Mouse (Mus musculus) heart, postnatal 0 days (tissue): ENCODE data around the gene Baiap2l2. TPM values are rescaled to one million over a fixed set of nuclear protein-coding genes. Genes with fewer than 3 reads are reported as not detected.

Source experiments
- ATAC-seq: fragments of 200-750 bp; cut with Nextera tagmentation; 2 replicates; pipeline ENCODE4 v1.8.0; 2017; ENCODE audit warnings: low read depth, moderate number of reproducible peaks, moderate library complexity; ENCODE audit not compliant: insufficient read depth
- DNase-seq: peaks from one replicate; pipeline ENCODE4 v3.0.0-alpha.2; 2016; ENCODE audit warnings: low spot score
- H3K27ac ChIP-seq: fragments of 300-500 bp; sonication (generic); 2 replicates; pipeline ENCODE4 v1.5.1; 2014; ENCODE audit warnings: low read depth, mild to moderate bottlenecking
- H3K27me3 ChIP-seq: fragments of 300-500 bp; sonication (generic); 2 replicates; pipeline ENCODE4 v1.6.1; 2014; ENCODE audit warnings: low read length, mixed read lengths; ENCODE audit not compliant: control insufficient read depth, insufficient read depth
- H3K36me3 ChIP-seq: fragments of 300-500 bp; sonication (generic); replicated peaks from 2 replicates; pipeline ENCODE4 v1.6.1; 2014; ENCODE audit warnings: low read length, mixed read lengths; ENCODE audit not compliant: control insufficient read depth, insufficient read depth
- H3K4me1 ChIP-seq: fragments of 300-500 bp; sonication (generic); 2 replicates; pipeline ENCODE4 v1.6.1; 2014; ENCODE audit warnings: antibody characterized with exemption; ENCODE audit not compliant: control insufficient read depth, insufficient read depth
- H3K4me2 ChIP-seq: fragments of 300-500 bp; sonication (generic); 2 replicates; pipeline ENCODE4 v1.6.1; 2014; ENCODE audit warnings: low read depth, mild to moderate bottlenecking, low read length, moderate library complexity
- H3K4me3 ChIP-seq: fragments of 300-500 bp; sonication (generic); 2 replicates; pipeline ENCODE4 v1.5.1; 2014; ENCODE audit warnings: low read depth, low read length
- H3K9ac ChIP-seq: fragments of 300-500 bp; sonication (generic); replicated peaks from 2 replicates; pipeline ENCODE4 v1.6.1; 2014; ENCODE audit warnings: low read depth, low read length, mixed read lengths
- H3K9me3 ChIP-seq: fragments of 300-500 bp; sonication (generic); replicated peaks from 2 replicates; pipeline ENCODE4 v1.6.1; 2016; ENCODE audit warnings: low read length; ENCODE audit not compliant: control insufficient read depth
- CTCF ChIP-seq: IDR thresholded peaks from 2 replicates; pipeline ENCODE4 v1.5.1; 2016; ENCODE audit warnings: antibody characterized with exemption, control low read depth, low read depth
- EP300 ChIP-seq: IDR thresholded peaks from 2 replicates; pipeline ENCODE4 v1.6.1; 2016; ENCODE audit warnings: antibody characterized with exemption, low read depth
- WGBS: fragments of 180-500 bp; shearing (Covaris S2); extraction: QIAGEN DNeasy Blood & Tissue Kit; methylation state at CpG from one replicate; pipeline ENCODE4 v1.1.7; 2014; 5-methylcytosine and 5-hydroxymethylcytosine counted together
- polyA plus RNA-seq: library from polyadenylated mRNA; unstranded; fragments of >200 nt; fragmentation: Nextera tagmentation; extraction: Ambion mirVana; gene quantifications from 2 replicates; pipeline ENCODE4 v1.2.1, GENCODE M21; 2015
- total RNA-seq: library from RNA; depleted of rRNA; stranded (reverse); fragments of >200 nt; gene quantifications from 2 replicates; pipeline ENCODE4 v1.2.3, GENCODE M21; 2014; ENCODE audit warnings: low replicate concordance

Gene Baiap2l2
- total and polyA plus RNA-seq, 2 experiments from 2014 or later: 0.27 to 2.2 TPM

- ATAC-seq (no peak), DNase-seq (no peak)
- no peak overlapping the region for H3K4me3 ChIP-seq
- H3K27ac ChIP-seq: no peak overlapping the region
- no peaks in the 10 kb centered on the region for H3K36me3 ChIP-seq
- H3K9ac ChIP-seq: no peak overlapping the region
- H3K4me1 ChIP-seq: no peaks in the 10 kb centered on the region
- H3K27me3 ChIP-seq: no peaks in the 10 kb centered on the region
- WGBS: 86% methylated on average over 6 of the region's 6 CpGs
- no peak overlapping the region for H3K4me2 ChIP-seq
- H3K9me3 ChIP-seq: no peaks in the 10 kb centered on the region
- TF ChIP-seq CTCF: no peak
- TF ChIP-seq EP300: no peak
Observed at GRCm38 (mm10) chr15:79298553-79298952, 13.2 kb upstream of the Baiap2l2 start.

GRCm38 (mm10) chr15:79292779-79293178 is 7.4 kb upstream of the Baiap2l2 start:
- H3K27ac ChIP-seq: no peak overlapping the region
- H3K27me3 ChIP-seq: no peaks in the 10 kb centered on the region
- no peaks in the 10 kb centered on the region for H3K36me3 ChIP-seq
- ATAC-seq (no peak), DNase-seq (no peak)
- no peak overlapping the region for H3K4me3 ChIP-seq
- TF ChIP-seq CTCF: no peak
- TF ChIP-seq EP300: no peak
- H3K9ac ChIP-seq: no peak overlapping the region
- H3K9me3 ChIP-seq: no peaks in the 10 kb centered on the region
- H3K4me1 ChIP-seq: no peaks in the 10 kb centered on the region
- H3K4me2 ChIP-seq: no peak overlapping the region
- 83% methylated on average over 9 of the region's 9 CpGs for WGBS

- Histone ChIP-seq H3K4me3 (no peak overlapping the region), H3K27me3 (no peaks in the 10 kb centered on the region), H3K4me1 (no peaks in the 10 kb centered on the region), H3K27ac (no peak overlapping the region), H3K9me3 (no peaks in the 10 kb centered on the region), H3K9ac (no peak overlapping the region), H3K4me2 (no peak overlapping the region), H3K36me3 (no peaks in the 10 kb centered on the region; the same call in 1 of the 2 replicates)
- TF ChIP-seq EP300 (no peak), CTCF (peak; percentile 4; the same call in 1 of the 2 replicates)
- ATAC-seq: no peak
- WGBS: 77% methylated on average over 3 of the region's 3 CpGs
- DNase-seq: no peak
Observed at GRCm38 (mm10) chr15:79290340-79290739, 5.0 kb upstream of the Baiap2l2 start.

- 90% methylated on average over 12 of the region's 12 CpGs for WGBS
Observed at GRCm38 (mm10) chr15:79289441-79289840, 4.1 kb upstream of the Baiap2l2 start.

GRCm38 (mm10) chr15:79288387-79288786 is 3.0 kb upstream of the Baiap2l2 start:
- Histone ChIP-seq H3K4me3 (no peak overlapping the region), H3K9ac (no peak overlapping the region), H3K4me2 (no peak overlapping the region), H3K4me1 (no peaks in the 10 kb centered on the region), H3K27ac (no peak overlapping the region), H3K9me3 (no peaks in the 10 kb centered on the region), H3K27me3 (no peaks in the 10 kb centered on the region), H3K36me3 (no peaks in the 10 kb centered on the region; the same call in 1 of the 2 replicates)
- 84% methylated on average over 3 of the region's 3 CpGs for WGBS
- no peak for ATAC-seq
- TF ChIP-seq EP300 (no peak), CTCF (no peak)
- DNase-seq: no peak

More at GRCm38 (mm10) chr15:79289441-79289840, 4.1 kb upstream of the Baiap2l2 start:
- no peak for DNase-seq
- no peak; the same call in 1 of the 2 replicates for ATAC-seq
- no peak overlapping the region for H3K27ac ChIP-seq
- no peaks in the 10 kb centered on the region for H3K4me1 ChIP-seq
- H3K9me3 ChIP-seq: no peaks in the 10 kb centered on the region
- no peak overlapping the region for H3K9ac ChIP-seq
- H3K36me3 ChIP-seq: no peaks in the 10 kb centered on the region; the same call in 1 of the 2 replicates
- no peaks in the 10 kb centered on the region for H3K27me3 ChIP-seq
- no peak for TF ChIP-seq EP300
- no peak overlapping the region for H3K4me3 ChIP-seq
- no peak overlapping the region for H3K4me2 ChIP-seq

- ATAC-seq (no peak), DNase-seq (no peak)
- no peak overlapping the region for H3K27ac ChIP-seq
- H3K36me3 ChIP-seq: no peaks in the 10 kb centered on the region; the same call in 1 of the 2 replicates
- no peak overlapping the region for H3K4me3 ChIP-seq
- H3K4me1 ChIP-seq: no peaks in the 10 kb centered on the region
- TF ChIP-seq EP300: no peak
- no peak for TF ChIP-seq CTCF
- no peaks in the 10 kb centered on the region for H3K27me3 ChIP-seq
- H3K9ac ChIP-seq: no peak overlapping the region
- no peaks in the 10 kb centered on the region for H3K9me3 ChIP-seq
- no peak overlapping the region for H3K4me2 ChIP-seq
- WGBS: 90% methylated on average over 7 of the region's 7 CpGs
Observed at GRCm38 (mm10) chr15:79287091-79287490, 1.8 kb upstream of the Baiap2l2 start.
